Mouse (Mus musculus): ENCODE measurements around the gene Rbck1. TPM values are rescaled to one million over a fixed set of nuclear protein-coding genes. Genes with fewer than 3 reads are reported as not detected.

Rbck1 gene
- polyA plus RNA-seq, 1 experiment from 2014 or later = 98.2 TPM

DNA sequence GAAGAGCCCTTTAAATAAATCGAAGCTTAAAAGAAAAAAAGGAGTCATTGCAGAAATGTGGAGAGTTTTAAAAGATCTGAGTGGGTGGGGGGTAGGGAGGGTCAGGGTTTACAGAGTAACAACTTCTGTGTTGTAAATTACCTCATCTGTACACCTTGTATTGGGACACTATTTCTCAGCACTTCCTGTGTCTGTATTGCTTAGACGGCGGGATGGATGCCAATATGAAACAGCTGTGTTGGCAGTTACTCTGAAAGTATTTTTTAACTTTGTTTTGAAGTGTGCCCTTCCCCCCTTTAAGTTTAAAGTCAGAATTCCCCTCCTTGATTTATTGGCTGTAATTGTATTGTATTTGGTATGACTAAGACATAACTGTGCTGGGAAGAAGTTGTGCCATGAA lies 51.0 kb downstream of the Rbck1 start:
- peaks cover 89% of the 10 kb centered on the region for H3K36me3 ChIP-seq (replicated peaks)
- DNase-seq (ENCODE audit: extremely low spot score, low spot score) = no peak

DNA sequence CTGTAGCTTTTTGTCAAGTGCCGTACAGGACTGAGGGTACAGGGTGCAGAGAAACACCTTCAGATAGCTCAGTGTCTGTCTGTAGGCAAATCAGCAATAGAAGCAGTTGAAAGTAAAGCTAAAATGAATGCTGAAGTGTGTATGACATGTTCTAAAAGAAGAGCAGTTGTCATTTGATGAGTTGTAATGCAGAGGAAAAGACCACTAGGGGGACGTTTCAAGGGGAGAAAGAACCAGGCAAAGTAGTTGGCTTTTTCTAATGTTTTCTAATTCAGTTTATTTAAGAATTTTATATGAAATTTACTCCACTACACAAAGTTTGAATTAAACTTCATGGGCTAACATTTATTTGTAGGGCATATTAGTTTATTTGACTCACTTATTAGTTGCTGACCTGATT lies 58.8 kb downstream of the Rbck1 start:
- H3K27ac ChIP-seq = no peak overlapping the region
- 80% methylated on average over 2 of the region's 2 CpGs for WGBS
- H3K9me3 ChIP-seq = no peaks in the 10 kb centered on the region
- H3K4me3 ChIP-seq = no peak overlapping the region
- no peaks in the 10 kb centered on the region for H3K4me1 ChIP-seq
- no peak for DNase-seq (ENCODE audit: extremely low spot score, low spot score)
- H3K27me3 ChIP-seq (ENCODE audit: poor library complexity, severe bottlenecking) = no peaks in the 10 kb centered on the region
- peaks cover 91% of the 10 kb centered on the region for H3K36me3 ChIP-seq (replicated peaks)

More for the DNA sequence above, 51.0 kb downstream of the Rbck1 start:
- Histone ChIP-seq H3K4me1 (no peaks in the 10 kb centered on the region), H3K9me3 (no peaks in the 10 kb centered on the region), H3K27me3 (ENCODE audit: poor library complexity, severe bottlenecking) (no peaks in the 10 kb centered on the region), H3K27ac (no peak overlapping the region), H3K4me3 (no peak overlapping the region)
- WGBS = 92% methylated on average over 3 of the region's 3 CpGs

Other genes starting within 250 kb of the Rbck1 start
- 14.6 and 14.9 TPM in 2 replicates for gene Srxn1, start 227.1 kb downstream of the Rbck1 start, polyA plus RNA-seq (2016; fragmentation: Nextera tagmentation; extraction: Ambion mirVana)
- gene Tcf15, start 189.1 kb downstream of the Rbck1 start, polyA plus RNA-seq (2016; fragmentation: Nextera tagmentation; extraction: Ambion mirVana) = 4.0 and 4.1 TPM in 2 replicates
- gene Csnk2a1, start 105.8 kb downstream of the Rbck1 start, polyA plus RNA-seq (2016; fragmentation: Nextera tagmentation; extraction: Ambion mirVana) = 77.6 and 91.0 TPM in 2 replicates
- 28.4 and 28.6 TPM in 2 replicates for gene Tbc1d20, start 38.8 kb downstream of the Rbck1 start, polyA plus RNA-seq (2016; fragmentation: Nextera tagmentation; extraction: Ambion mirVana)
- gene Trib3, start 11.4 kb upstream of the Rbck1 start, polyA plus RNA-seq (2016; fragmentation: Nextera tagmentation; extraction: Ambion mirVana) = 2.3 and 3.1 TPM in 2 replicates
- gene Nrsn2, start 44.0 kb upstream of the Rbck1 start, polyA plus RNA-seq (2016; fragmentation: Nextera tagmentation; extraction: Ambion mirVana) = 1.1 and 2.4 TPM in 2 replicates
- gene Sox12, start 65.4 kb upstream of the Rbck1 start, polyA plus RNA-seq (2016; fragmentation: Nextera tagmentation; extraction: Ambion mirVana) = 9.3 and 9.5 TPM in 2 replicates
- gene Zcchc3, start 82.4 kb upstream of the Rbck1 start, polyA plus RNA-seq (2016; fragmentation: Nextera tagmentation; extraction: Ambion mirVana) = 46.5 and 50.0 TPM in 2 replicates
- 0.76 and 1.0 TPM in 2 replicates for gene 6820408C15Rik, start 82.9 kb upstream of the Rbck1 start, polyA plus RNA-seq (2016; fragmentation: Nextera tagmentation; extraction: Ambion mirVana)
- not detected in 2 replicates for gene Defb23, start 132.0 kb upstream of the Rbck1 start, polyA plus RNA-seq (2016; fragmentation: Nextera tagmentation; extraction: Ambion mirVana)
- gene Defb20, start 144.4 kb upstream of the Rbck1 start, polyA plus RNA-seq (2016; fragmentation: Nextera tagmentation; extraction: Ambion mirVana) = not detected in 2 replicates
- not detected in 2 replicates for gene Defb22, start 157.5 kb upstream of the Rbck1 start, polyA plus RNA-seq (2016; fragmentation: Nextera tagmentation; extraction: Ambion mirVana)
- gene Defb26, start 179.0 kb upstream of the Rbck1 start, polyA plus RNA-seq (2016; fragmentation: Nextera tagmentation; extraction: Ambion mirVana) = not detected in 2 replicates
- gene Defb28, start 185.6 kb upstream of the Rbck1 start, polyA plus RNA-seq (2016; fragmentation: Nextera tagmentation; extraction: Ambion mirVana) = not detected in 2 replicates
- not detected in 2 replicates for gene Defb29, start 207.4 kb upstream of the Rbck1 start, polyA plus RNA-seq (2016; fragmentation: Nextera tagmentation; extraction: Ambion mirVana)
- gene Gm17416, start 236.7 kb upstream of the Rbck1 start, polyA plus RNA-seq (2016; fragmentation: Nextera tagmentation; extraction: Ambion mirVana) = not detected in 2 replicates
- not detected in 2 replicates for gene Defb21, start 240.1 kb upstream of the Rbck1 start, polyA plus RNA-seq (2016; fragmentation: Nextera tagmentation; extraction: Ambion mirVana)
- gene Defb19, start 247.7 kb upstream of the Rbck1 start, polyA plus RNA-seq (2016; fragmentation: Nextera tagmentation; extraction: Ambion mirVana) = not detected in 2 replicates

Measured in forebrain, embryonic 10.5 days (tissue).